Mouse (Mus musculus): ENCODE measurements around the gene Ptpdc1. TPM values are rescaled to one million over a fixed set of nuclear protein-coding genes. Genes with fewer than 3 reads are reported as not detected.

The Ptpdc1 gene
- 6.3 TPM for polyA plus RNA-seq (2014; fragmentation: Illumina TruSeq; extraction: RNeasy Lipid Tissue Mini Kit (QIAGEN cat#74804); ENCODE audit: low read depth, low replicate concordance)

DNA sequence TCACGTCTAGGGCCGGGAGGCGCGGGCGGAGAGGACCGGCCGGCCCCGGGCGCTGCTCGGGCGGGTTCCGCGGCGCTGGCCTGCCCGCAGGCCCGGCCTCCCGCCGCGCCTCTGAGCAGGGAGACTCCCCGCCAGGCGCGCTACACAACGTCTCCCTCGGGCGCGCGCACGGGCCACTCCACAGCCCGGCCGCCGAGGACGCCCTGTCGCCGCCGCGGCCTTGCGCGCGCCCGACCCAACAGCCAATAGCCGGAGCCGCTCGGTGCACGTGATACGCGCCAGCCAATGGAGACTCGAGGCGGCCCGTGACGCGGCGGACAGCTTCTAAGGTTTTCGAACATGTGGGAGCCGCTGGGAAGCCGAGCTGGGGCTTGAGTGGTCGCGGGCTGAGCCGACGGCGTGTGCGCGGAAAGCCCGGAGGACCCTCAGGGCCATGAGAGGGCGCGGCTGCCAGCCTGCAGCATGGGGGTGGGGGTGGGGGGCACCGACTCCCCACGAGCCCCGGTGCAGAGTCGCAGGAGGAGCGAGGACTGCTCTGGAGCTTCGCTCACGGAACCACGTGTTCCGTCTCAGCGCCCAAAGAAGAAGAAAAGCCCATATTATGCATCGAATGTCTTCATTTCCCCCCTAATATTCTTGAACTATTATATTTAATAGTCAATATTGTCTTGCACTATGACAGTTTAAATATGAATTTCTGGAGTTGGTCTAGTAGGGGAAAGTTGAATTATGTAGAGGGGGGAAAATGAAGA lies at the start of gene Ptpdc1:
TSS of gene Ptpdc1 (minus strand) at position 232 of the 752 bp plus-strand sequence.

GRCm38 (mm10) chr13:48662431-48663143 lies 37.1 kb upstream of the Ptpdc1 start, which contains the start of gene Barx1:
Gene Barx1, plus strand, starts transcription at chr13:48662998.

Other genes with a start within 250 kb of the Ptpdc1 start
- 3.1 TPM for gene Zfp169, start 112.2 kb downstream of the Ptpdc1 start, polyA plus RNA-seq (2014; fragmentation: Illumina TruSeq; extraction: RNeasy Lipid Tissue Mini Kit (QIAGEN cat#74804); ENCODE audit: low read depth, low replicate concordance)
- gene A830005F24Rik, start 112.1 kb downstream of the Ptpdc1 start, polyA plus RNA-seq (2014; fragmentation: Illumina TruSeq; extraction: RNeasy Lipid Tissue Mini Kit (QIAGEN cat#74804); ENCODE audit: low read depth, low replicate concordance), result not detected
- gene Barx1, start 37.3 kb upstream of the Ptpdc1 start, polyA plus RNA-seq (2014; fragmentation: Illumina TruSeq; extraction: RNeasy Lipid Tissue Mini Kit (QIAGEN cat#74804); ENCODE audit: low read depth, low replicate concordance), result not detected
- 11.4 TPM for gene Phf2, start 245.5 kb upstream of the Ptpdc1 start, polyA plus RNA-seq (2014; fragmentation: Illumina TruSeq; extraction: RNeasy Lipid Tissue Mini Kit (QIAGEN cat#74804); ENCODE audit: low read depth, low replicate concordance)

Data from adrenal gland, adult 10 weeks (tissue).